Mouse (Mus musculus) CD4-positive helper T cell, adult 2 months (primary cell): Measurements from ENCODE around the gene Vwa7.
"Not testable (repeated sequence)": the region's sequence is repeated elsewhere in the genome, so short reads cannot be mapped to it uniquely, and the experiment has no call there.

ENCODE experiments used
- DNase-seq: peaks from one replicate; pipeline ENCODE4 v3.0.0-alpha.2; 2012; ENCODE audit warnings: low read depth, missing footprints, low spot score

Gene Vwa7

GRCm38 (mm10) chr17:35021842-35022477 lies 5.6 kb downstream of the Vwa7 start:
- no peak for DNase-seq

GRCm38 (mm10) chr17:35022541-35023060 lies 6.2 kb downstream of the Vwa7 start:
- DNase-seq: no peak

- DNase-seq: no peak
Measured at GRCm38 (mm10) chr17:35023221-35023620, 6.8 kb downstream of the Vwa7 start.

- no peak for DNase-seq
Measured at GRCm38 (mm10) chr17:35023756-35024155, 7.4 kb downstream of the Vwa7 start.

GRCm38 (mm10) chr17:35024261-35024660 lies 7.9 kb downstream of the Vwa7 start:
- DNase-seq: no peak

GRCm38 (mm10) chr17:35024691-35025488 lies 8.5 kb downstream of the Vwa7 start:
- DNase-seq: no peak

- no peak for DNase-seq
Measured at GRCm38 (mm10) chr17:35026206-35026605, 9.8 kb downstream of the Vwa7 start.

GRCm38 (mm10) chr17:35027277-35028068 lies 11.1 kb downstream of the Vwa7 start, which contains the start of gene Sapcd1:
Sapcd1 (minus strand) TSS chr17:35028016.
- no peak for DNase-seq

- DNase-seq: no peak
Measured at GRCm38 (mm10) chr17:35028315-35028714, 11.9 kb downstream of the Vwa7 start.

- peak; percentile 33 for DNase-seq
Measured at GRCm38 (mm10) chr17:35029691-35030532, 13.5 kb downstream of the Vwa7 start.

- no peak for DNase-seq
Measured at GRCm38 (mm10) chr17:35031272-35031671, 14.9 kb downstream of the Vwa7 start.

- DNase-seq: no peak
Measured at GRCm38 (mm10) chr17:35031880-35032279, 15.5 kb downstream of the Vwa7 start.

- DNase-seq: no peak
Measured at GRCm38 (mm10) chr17:35032323-35032870, 16.0 kb downstream of the Vwa7 start.

- not testable (repeated sequence) for DNase-seq
Measured at GRCm38 (mm10) chr17:35033703-35034102, 17.3 kb downstream of the Vwa7 start.

GRCm38 (mm10) chr17:35034896-35035295 lies 18.5 kb downstream of the Vwa7 start:
- no peak for DNase-seq

- DNase-seq: no peak
Measured at GRCm38 (mm10) chr17:35039121-35039873, 22.9 kb downstream of the Vwa7 start.

GRCm38 (mm10) chr17:35043794-35044193 lies 27.4 kb downstream of the Vwa7 start:
- DNase-seq: no peak

GRCm38 (mm10) chr17:35044904-35045806 lies 28.8 kb downstream of the Vwa7 start:
- DNase-seq: no peak
